Mouse (Mus musculus): ENCODE measurements around the gene Cnih1.

GRCm38 (mm10) chr14:46803791-46804190 is 15.6 kb upstream of the Cnih1 start:
- TF ChIP-seq POLR2A (IDR thresholded peaks at IDR 0.05; ENCODE audit: low read depth, low read length) (no peak), CTCF (conservative IDR thresholded peaks at IDR 0.05; ENCODE audit: insufficient read depth, insufficient read length, low read depth, low read length) (no peak)
